Mouse (Mus musculus) yolk sac, embryonic 10.5 days (tissue): ENCODE results near the gene Hint2.
A peak's percentile ranks its signal among the peaks of the same experiment; 100 is the strongest.

Experiments
- DNase-seq: peaks from one replicate; pipeline ENCODE4 v3.0.0-alpha.2; 2017; ENCODE audit warnings: low spot score

Hint2 gene

GRCm38 (mm10) chr4:43655656-43656338 is 469 bp downstream of the Hint2 start:
- DNase-seq = no peak

DNA sequence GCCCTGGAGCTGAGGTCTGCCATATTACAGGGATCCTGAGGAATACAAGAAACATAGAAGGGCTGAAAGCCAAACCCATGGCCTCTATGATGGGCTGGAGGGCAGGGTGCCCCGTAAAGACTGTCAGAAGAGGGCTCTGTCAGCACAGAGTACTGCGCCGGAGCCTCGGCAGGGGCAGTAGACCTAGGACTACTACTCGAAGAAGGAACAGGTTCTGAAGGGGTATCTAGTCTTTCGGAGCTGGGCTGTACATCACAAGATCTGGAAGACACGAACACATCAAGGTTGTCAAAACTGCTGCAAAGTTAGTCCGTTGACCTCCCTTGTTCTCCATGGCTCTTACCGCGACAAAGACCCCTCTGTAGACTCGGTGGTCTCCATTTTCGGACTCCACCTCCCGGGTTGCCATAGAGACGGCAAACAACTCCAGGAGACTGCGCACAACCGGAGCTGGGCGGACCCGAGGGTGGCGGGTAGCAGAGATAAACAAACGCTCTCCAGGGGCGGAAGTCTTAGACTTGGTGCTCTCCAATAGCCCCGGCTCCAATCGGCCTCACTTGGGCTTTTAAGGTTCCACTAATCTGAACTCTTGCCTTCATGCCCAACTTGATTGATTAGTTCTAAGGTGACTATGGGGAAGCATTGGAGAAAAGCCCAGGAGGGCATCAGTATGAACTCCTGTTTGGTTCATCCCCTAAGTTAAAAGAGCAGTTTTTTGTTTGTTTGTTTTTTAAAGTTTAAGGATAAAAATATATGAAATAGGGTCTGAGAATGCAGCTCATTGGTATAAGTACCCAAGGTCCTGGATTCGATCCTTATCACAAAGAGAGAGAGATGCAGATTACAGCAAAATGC is 2.9 kb downstream of the Hint2 start, which contains the start of gene Spag8:
TSS of gene Spag8 (minus strand) at position 434 of the 855 bp plus-strand sequence.
- peak; percentile 61 for DNase-seq

DNA sequence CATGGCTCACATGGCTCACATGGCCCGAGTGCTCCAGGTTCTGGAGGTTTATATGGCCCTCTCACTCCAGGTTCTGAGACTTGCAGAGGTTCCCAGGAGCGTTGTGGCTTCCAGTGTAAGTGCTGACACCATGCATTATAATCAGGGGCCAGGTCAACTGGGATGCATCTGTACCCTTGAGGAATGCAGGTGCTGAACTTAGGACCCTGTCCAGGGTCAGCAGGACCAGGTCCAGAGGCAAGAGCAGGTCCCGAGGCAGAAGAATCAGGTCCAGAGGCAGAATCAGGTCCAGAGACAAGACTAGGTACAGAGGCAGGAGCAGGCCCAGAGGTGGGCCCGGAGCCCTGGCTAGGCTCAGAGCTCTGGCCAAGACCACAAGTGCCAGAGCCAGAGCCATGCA is 3.5 kb downstream of the Hint2 start:
- no peak for DNase-seq

DNA sequence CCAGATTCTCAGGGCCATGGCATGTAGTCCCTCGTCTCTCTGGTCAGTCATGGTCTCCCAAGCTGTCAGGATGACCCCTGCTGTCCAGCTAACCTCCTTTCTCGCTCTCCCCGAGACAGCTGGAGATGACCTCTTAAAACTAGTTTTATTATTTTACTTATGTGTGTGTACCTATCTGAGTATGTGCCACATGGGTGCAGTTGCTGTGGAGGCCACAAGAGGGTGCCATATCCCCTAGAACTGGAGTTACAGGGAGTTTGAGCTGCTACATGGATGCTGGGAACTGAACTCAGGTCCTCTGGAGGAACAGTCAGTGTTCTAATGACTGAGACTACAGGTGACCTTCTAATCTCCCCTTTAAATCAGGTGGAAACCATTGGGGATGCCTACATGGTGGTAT is 6.5 kb downstream of the Hint2 start:
- no peak for DNase-seq

DNA sequence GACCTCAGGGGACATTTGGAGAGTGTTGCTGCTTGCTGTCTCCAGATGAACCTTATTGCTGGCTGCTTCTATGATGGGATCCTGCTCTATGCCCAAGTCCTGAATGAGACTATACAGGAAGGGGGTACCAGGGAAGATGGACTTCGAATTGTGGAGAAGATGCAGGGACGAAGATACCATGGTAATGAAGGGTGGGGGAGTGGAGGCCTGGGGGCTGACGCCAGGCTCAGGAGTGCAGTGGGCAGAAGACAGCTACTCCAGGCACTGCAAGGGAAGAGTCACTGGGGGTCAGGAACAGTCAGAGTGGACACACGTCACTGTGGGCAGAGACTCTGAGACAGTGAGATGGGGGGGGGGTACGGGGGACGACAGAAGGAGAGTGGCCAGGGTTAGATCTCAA is 15.8 kb downstream of the Hint2 start:
- no peak for DNase-seq

DNA sequence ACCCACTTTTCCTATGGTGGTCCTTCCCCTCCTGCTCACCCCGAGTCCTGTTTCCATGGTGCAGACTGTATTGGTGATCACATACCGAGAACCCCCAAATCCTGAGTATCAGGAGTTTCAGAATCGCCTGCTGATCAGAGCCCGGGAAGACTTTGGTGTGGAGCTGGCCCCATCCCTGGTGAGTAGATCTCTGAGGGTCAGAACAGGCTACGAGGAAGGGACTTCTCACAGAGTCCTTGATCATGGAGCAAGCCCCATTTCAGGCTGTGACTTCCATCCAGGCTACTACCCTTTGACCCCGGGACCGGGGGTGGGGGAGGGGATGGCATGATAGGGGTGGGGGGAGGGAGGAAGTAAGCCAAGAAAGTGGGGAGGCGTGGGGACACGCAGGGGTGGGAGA is 16.2 kb downstream of the Hint2 start:
- DNase-seq = no peak

GRCm38 (mm10) chr4:43636751-43637150 is 19.5 kb downstream of the Hint2 start:
- DNase-seq = no peak

DNA sequence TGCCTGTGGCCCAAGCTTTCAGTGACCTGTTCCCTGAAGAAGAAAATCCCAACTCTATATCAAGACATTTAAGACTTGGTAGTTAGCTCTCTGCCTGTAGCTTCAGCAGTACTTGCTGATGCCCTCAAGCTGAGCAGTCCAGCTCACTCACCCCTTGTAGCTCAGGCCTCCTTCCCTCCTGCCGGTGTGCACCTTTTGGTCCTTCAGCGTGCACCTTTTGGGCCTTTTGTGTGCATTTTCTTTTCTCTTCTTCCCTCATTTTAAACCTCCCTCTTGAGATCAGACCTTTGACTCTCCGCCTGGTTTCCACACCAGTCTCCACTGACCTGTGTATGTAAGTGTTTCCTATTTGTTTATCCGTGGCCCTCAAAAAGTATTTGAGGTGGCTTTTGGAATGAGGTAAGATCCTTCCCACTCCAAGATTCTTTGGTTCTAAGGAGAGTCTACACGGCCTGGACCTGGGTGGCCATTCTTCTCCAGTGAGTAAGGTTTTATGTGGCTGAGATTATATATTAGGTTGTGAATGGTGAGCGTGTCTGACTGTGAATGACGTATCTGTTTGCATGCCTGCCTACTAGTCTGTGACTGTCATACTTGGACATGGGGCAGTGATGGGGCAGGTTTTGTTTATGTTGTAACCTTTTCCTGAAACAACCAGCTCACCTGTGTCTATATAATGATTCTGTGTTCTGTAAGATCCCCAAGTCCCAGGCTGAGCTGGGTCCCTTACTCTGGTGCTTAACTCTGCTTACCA is 21.5 kb downstream of the Hint2 start:
- no peak for DNase-seq

GRCm38 (mm10) chr4:43633736-43634135 is 22.5 kb downstream of the Hint2 start:
- no peak for DNase-seq

DNA sequence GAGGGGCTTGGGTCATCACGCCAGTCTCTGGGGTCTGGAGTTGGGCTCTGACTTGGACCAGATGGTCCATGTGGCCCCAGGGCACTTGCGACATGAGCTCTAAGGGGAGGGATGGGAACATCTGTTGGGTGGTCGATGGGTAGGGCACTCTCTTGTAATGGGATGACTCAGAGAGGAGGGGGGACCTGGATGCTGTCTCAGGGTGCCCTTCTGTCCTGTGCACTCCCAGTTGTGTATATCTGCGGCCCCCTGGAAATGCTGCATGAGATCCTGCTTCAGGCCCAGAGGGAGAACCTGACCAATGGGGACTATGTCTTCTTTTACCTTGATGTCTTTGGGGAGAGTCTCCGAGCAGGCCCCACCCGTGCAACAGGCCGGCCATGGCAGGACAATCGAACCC is 23.0 kb downstream of the Hint2 start:
- no peak for DNase-seq

DNA sequence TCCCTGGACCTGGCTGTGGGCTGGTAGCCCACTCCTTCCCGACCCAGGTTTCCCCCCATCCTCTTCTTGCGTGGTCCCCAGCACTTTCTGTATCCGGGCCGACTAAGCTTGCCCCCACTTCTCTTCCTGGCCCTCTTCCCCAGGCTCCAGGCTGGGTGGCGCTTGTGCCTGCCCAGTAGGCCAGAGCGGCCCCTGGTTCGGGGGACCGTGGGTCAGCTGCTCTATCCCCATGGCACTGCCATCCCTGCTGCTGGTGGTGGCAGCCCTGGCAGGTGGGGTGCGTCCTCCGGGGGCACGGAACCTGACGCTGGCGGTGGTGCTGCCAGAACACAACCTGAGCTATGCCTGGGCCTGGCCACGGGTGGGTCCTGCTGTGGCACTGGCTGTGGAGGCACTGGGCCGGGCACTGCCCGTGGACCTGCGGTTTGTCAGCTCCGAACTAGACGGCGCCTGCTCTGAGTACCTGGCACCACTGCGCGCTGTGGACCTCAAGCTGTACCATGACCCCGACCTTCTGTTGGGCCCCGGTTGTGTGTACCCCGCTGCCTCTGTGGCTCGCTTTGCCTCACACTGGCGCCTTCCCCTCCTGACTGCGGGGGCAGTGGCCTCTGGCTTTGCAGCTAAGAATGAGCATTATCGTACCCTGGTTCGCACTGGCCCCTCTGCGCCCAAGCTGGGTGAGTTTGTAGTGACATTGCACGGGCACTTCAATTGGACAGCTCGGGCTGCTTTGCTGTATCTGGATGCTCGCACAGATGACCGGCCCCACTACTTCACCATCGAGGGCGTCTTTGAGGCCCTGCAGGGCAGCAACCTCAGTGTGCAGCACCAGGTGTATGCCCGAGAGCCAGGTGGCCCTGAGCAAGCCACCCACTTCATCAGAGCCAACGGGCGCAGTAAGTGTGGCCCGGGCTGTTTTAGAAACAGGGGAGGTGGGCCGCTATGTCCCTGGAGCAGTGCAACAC is 24.0 kb downstream of the Hint2 start:
- DNase-seq = no peak

- DNase-seq = peak; percentile 64
Observed at GRCm38 (mm10) chr4:43631046-43631955, 25.0 kb downstream of the Hint2 start, which contains the start of gene Npr2. Gene Npr2 (plus strand): TSS chr4:43631935.

DNA sequence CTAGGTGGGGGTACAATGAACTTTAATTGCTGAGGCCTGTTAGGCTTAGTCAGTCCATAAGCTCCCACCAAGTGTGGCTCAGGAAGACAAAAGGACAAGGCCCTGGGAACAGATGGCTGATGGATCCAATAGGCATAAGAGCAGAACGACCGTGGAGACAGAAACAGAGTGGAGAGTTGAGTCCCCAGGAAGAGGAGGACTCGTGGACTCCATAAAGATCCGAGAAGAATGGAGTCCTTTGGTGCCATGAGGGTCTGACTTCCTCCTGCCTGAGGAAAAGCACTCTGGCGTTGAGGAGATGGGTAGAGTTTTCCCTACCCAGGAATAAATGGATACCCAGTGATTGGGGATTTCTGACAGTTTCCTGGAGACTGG is 25.6 kb downstream of the Hint2 start:
- DNase-seq = no peak

DNA sequence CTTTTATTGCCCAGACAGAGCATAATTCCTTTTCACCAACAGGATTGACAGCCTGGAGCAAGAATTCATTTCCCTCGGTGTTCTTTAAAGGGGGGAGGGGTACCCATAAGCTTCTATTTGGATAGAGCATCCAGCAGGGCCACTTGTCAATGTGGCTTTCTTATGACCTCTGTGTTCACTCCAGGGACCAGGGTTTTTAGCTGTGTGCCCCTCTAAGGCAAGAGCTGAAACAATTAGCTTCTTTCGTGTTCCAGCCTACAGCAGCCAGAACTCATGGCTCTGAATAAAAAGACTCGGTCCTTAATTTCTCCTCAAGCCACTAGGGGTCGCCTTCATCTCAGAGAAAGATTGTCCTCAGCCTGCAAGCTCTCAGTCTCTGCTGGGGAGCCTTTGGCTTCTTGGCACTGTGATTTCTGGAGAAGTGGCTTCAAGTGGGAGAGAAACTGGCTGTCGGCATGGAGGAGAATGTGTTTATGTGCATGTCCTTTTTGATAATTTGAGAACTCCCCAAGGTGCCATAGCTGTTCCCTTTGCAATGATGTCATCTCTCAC is 26.2 kb downstream of the Hint2 start:
- DNase-seq = peak; percentile 79

DNA sequence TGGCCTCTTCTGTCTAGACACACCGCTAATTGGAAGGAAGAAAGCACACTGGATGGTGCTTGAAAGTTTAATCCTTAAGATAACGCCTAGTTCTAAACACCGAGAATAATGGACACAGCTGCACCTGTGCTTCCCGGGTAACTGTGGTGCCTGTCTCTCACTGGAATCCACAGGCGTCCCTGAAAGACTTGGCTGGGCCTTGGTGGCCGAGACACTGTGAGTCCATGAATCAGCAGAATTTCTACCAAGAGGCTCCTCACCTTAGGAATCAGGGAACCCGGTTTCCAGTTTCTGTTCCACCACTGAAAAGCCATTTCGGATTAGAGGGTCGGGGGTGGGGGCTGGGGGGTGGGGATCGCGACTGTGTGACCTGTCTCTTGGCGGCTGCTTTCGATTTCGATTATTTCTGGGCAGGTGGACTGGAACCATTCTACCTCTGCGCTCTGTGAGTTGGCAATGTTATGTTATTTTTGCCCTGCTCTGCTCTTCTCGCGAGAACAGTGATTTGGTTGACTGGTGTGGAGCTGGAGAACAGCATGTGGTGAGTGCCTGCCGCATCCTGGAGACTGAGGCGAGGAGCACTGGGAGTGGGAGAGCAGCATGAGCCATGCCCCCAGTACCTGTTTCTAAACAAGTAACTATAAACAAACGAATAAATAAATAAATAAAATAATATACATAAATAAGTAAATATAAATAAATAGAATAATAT is 27.0 kb downstream of the Hint2 start:
- no peak for DNase-seq

DNA sequence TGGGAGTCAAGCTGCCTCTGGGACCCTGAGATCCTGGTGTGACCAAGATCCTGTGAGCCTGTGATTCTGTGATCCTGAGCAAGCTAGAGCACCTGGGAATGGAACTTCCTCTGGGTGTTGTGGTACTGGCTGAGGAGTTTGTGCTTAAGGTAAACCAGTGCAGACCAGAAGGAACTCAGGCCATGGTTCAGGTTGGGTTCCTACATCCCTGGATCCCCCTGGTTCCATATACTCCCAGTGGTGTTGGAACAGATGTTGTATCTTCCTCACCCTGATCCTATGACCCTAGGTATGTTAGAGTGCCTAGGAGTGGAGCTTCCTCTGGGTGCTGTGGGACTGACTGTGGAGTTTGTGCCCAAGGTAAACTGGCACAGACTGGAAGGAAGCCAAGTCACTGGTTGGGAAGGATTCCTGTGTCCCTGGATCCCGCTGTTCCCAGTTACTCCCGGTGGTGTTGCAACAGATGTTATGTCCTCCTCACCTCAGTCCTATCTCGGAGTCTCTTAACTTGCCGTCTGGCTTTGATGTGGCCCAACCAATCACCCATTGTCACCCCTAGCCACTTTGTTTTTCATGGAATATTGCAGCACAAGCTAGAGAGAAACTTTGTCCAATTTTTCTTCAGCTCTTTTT is 36.0 kb downstream of the Hint2 start:
- no peak for DNase-seq

- DNase-seq = no peak
Observed at GRCm38 (mm10) chr4:43613060-43613730, 43.1 kb downstream of the Hint2 start.

DNA sequence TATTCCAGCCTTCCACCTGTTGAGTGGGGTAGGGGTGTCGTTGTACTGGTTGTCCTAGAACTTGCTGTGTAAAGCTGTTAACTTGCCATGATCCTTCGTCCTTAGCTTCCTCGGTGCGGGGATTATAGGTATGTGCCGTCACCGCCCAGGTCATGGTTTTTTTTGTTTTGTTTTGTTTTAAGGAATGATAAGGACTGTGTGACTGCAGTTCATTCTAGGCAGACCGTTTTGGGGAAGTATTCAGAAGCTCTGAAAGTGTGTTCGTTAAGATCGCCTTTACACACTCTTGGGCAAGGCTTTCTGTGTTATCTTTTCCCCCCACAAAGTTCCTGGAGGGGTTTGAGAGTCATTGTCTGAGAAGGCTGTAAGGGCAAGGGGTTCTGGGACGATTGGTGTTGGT is 43.7 kb downstream of the Hint2 start:
- DNase-seq = no peak
